Mouse (Mus musculus): Measurements from ENCODE around the gene Dagla. TPM values are rescaled to one million over a fixed set of nuclear protein-coding genes. Genes with fewer than 3 reads are reported as not detected.

Gene Dagla
- polyA plus RNA-seq, 1 experiment from 2014 or later: 3.1 TPM

DNA sequence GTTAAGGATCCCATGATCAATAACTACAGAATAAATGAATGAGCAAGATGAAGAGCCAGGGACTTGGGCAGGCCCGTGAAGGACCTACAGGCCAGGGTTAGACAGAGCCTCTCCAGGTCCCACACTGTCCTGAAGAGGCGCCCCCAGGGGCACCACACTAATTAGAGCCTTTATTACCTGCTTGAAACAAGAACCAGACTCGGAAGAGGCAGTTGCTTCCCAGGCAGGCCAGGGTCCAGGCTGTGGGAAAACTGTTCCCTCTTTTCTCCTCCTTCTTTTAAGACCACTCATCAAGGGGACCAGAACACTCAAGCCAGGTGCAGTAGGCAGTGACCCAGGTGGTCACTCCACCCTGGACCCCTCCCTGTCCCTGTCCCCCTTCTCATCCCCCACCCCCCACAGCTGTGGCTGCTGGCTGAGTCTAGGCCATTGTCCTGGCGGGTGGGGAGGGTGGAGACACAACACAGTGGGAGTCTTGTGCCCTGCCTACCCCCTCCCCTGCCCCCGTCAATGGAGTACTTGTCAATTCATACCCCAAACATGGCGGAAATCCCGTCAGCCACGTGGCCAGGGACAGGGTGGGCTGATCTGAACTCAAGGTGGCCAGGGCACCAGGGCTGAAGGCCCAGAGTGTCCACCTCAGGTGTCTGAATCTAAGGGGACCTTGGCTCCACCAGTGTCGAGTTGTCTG is 72.2 kb downstream of the Dagla start:
- Histone ChIP-seq H3K4me3 (no peak overlapping the region), H3K36me3 (no peaks in the 10 kb centered on the region), H3K27ac (no peak overlapping the region), H3K4me1 (peaks cover 13% of the 10 kb centered on the region; the same call in 1 of the 2 replicates), H3K9ac (no peak overlapping the region), H3K9me3 (no peaks in the 10 kb centered on the region), H3K4me2 (no peak overlapping the region), H3K27me3 (no peaks in the 10 kb centered on the region)
- ATAC-seq (ENCODE audit: borderline replicate concordance, extremely low read depth, low FRiP score, low TSS enrichment): no peak
- 48% methylated on average over 9 of the region's 9 CpGs for WGBS

GRCm38 (mm10) chr19:10231871-10232270 is 72.8 kb downstream of the Dagla start:
- H3K9me3 ChIP-seq: no peaks in the 10 kb centered on the region
- H3K4me1 ChIP-seq: peaks cover 13% of the 10 kb centered on the region; the same call in 1 of the 2 replicates
- 33% methylated on average over 5 of the region's 5 CpGs for WGBS
- no peak overlapping the region for H3K27ac ChIP-seq
- no peak overlapping the region for H3K4me3 ChIP-seq
- no peaks in the 10 kb centered on the region for H3K36me3 ChIP-seq
- no peaks in the 10 kb centered on the region for H3K27me3 ChIP-seq
- no peak overlapping the region for H3K9ac ChIP-seq
- H3K4me2 ChIP-seq: no peak overlapping the region
- no peak for ATAC-seq (ENCODE audit: borderline replicate concordance, extremely low read depth, low FRiP score, low TSS enrichment)

DNA sequence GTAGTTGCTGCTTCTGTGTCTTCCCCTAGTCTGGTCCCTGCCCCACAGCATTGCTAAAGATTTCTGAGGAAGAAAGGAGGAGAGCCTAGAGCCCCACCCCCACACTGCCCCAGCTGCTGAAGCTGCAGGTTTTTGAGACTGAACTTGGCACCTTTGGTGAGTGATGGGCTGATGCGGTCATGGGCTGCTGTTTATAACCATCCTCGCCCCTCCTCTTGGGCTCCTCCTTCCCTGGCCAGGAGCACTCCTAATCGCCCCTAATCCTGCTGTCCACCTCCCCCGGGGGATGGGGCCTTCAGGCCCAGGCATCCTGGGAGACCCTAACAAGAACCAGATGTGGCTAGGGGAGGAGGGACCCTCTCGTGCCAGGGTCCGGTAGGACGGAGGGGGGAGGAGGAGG is 73.7 kb downstream of the Dagla start:
- no peak overlapping the region for H3K27ac ChIP-seq
- 20% methylated on average over 6 of the region's 7 CpGs for WGBS
- ATAC-seq (ENCODE audit: borderline replicate concordance, extremely low read depth, low FRiP score, low TSS enrichment): peak; percentile 13; the same call in 1 of the 2 replicates

DNA sequence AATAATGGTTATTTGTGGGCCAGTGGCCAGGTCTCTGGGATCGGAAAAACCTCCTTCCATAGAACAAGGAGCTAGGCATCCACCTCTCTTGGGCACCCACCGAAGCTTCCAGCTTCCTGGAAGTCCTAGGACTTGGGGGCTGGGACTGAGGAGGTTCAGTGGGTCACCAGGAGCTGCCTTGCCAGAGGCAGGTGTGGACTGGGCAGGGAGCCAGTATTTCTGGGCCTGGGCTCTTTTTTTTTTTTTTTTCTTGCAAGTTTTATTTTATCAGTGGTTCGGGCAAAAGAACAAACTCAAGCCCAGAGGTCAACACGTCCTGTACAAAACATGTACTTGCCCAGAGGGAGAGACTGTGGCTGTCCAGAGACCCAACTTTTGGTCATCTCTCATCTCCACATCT is 78.9 kb downstream of the Dagla start:
- ATAC-seq (ENCODE audit: borderline replicate concordance, extremely low read depth, low FRiP score, low TSS enrichment): no peak
- no peaks in the 10 kb centered on the region for H3K27me3 ChIP-seq
- H3K4me1 ChIP-seq: peaks cover 32% of the 10 kb centered on the region
- 36% methylated on average over 4 of the region's 4 CpGs for WGBS
- H3K9ac ChIP-seq: no peak overlapping the region
- H3K36me3 ChIP-seq: no peaks in the 10 kb centered on the region
- peak overlapping the region; percentile 53; the same call in 1 of the 2 replicates for H3K4me2 ChIP-seq
- no peak overlapping the region for H3K4me3 ChIP-seq
- H3K27ac ChIP-seq: peak overlapping the region; percentile 66
- no peaks in the 10 kb centered on the region for H3K9me3 ChIP-seq

More for the DNA sequence above, 73.7 kb downstream of the Dagla start:
- H3K4me2 ChIP-seq: no peak overlapping the region
- no peak overlapping the region for H3K9ac ChIP-seq
- H3K27me3 ChIP-seq: no peaks in the 10 kb centered on the region
- H3K9me3 ChIP-seq: no peaks in the 10 kb centered on the region
- no peaks in the 10 kb centered on the region for H3K36me3 ChIP-seq
- no peak overlapping the region for H3K4me3 ChIP-seq
- peaks cover 17% of the 10 kb centered on the region for H3K4me1 ChIP-seq

GRCm38 (mm10) chr19:10224637-10225453 is 79.8 kb downstream of the Dagla start:
- Histone ChIP-seq H3K27me3 (no peaks in the 10 kb centered on the region), H3K4me1 (peaks cover 26% of the 10 kb centered on the region), H3K9ac (peak overlapping the region; percentile 26; the same call in 1 of the 2 replicates), H3K27ac (peak overlapping the region; percentile 66), H3K4me2 (peak overlapping the region; percentile 53), H3K4me3 (peak overlapping the region; percentile 13), H3K36me3 (no peaks in the 10 kb centered on the region), H3K9me3 (no peaks in the 10 kb centered on the region)
- peak; percentile 20; the same call in 1 of the 2 replicates for ATAC-seq (ENCODE audit: borderline replicate concordance, extremely low read depth, low FRiP score, low TSS enrichment)
- WGBS: 12% methylated on average over 26 of the region's 26 CpGs

- Histone ChIP-seq H3K4me1 (peaks cover 31% of the 10 kb centered on the region), H3K4me3 (no peak overlapping the region), H3K27me3 (no peaks in the 10 kb centered on the region), H3K27ac (no peak overlapping the region), H3K9ac (no peak overlapping the region), H3K4me2 (no peak overlapping the region), H3K36me3 (no peaks in the 10 kb centered on the region), H3K9me3 (no peaks in the 10 kb centered on the region)
- 73% methylated on average over 4 of the region's 4 CpGs for WGBS
- no peak for ATAC-seq (ENCODE audit: borderline replicate concordance, extremely low read depth, low FRiP score, low TSS enrichment)
Observed at GRCm38 (mm10) chr19:10223561-10223960, 81.1 kb downstream of the Dagla start.

DNA sequence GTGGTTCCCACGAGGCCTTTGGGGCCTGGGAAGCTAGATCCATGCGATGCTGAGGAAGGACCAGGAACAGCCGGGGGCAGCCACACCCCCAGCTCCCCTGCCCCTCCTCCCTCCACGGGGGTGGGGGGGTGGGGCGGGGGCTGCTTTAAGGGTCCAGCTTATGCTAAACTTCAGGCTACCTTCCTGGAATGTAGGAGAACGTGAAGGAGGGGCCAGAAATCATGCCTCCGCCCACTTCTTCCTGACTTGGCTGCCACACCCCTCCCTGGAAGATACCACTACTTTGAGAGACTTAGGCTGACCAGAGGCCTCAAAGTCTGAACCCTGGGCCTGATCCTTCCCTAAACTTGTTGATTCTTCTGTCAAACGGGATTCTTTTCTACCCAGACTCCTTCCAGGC is 82.0 kb downstream of the Dagla start:
- H3K4me1 ChIP-seq: peaks cover 31% of the 10 kb centered on the region
- H3K4me3 ChIP-seq: no peak overlapping the region
- no peaks in the 10 kb centered on the region for H3K27me3 ChIP-seq
- H3K9ac ChIP-seq: no peak overlapping the region
- ATAC-seq (ENCODE audit: borderline replicate concordance, extremely low read depth, low FRiP score, low TSS enrichment): no peak
- no peak overlapping the region for H3K27ac ChIP-seq
- 17% methylated on average over 7 of the region's 8 CpGs for WGBS
- H3K4me2 ChIP-seq: no peak overlapping the region
- H3K36me3 ChIP-seq: no peaks in the 10 kb centered on the region
- no peaks in the 10 kb centered on the region for H3K9me3 ChIP-seq

DNA sequence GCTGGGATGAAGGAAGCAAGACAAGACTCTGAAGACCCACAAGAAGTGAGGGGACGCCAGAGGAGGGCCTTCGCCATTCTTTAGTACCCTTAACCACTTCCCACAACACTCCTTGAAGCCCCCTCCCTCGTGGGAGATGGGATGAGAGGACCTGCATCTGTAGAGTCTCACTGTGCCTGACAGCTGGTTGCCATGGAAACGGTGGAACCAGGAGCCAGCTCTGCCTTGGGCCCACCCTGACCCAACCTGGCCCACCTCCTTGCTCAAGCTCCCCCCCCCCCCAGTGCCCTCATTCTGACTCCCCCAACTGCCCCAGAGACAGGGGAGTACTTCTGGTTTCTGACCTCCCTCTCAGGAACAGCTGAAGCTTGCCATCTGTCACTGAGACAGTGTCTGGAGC is 83.1 kb downstream of the Dagla start:
- Histone ChIP-seq H3K27me3 (no peaks in the 10 kb centered on the region), H3K4me2 (no peak overlapping the region), H3K36me3 (no peaks in the 10 kb centered on the region), H3K4me1 (peaks cover 31% of the 10 kb centered on the region), H3K9ac (no peak overlapping the region), H3K4me3 (no peak overlapping the region), H3K27ac (no peak overlapping the region), H3K9me3 (no peaks in the 10 kb centered on the region)
- no peak for ATAC-seq (ENCODE audit: borderline replicate concordance, extremely low read depth, low FRiP score, low TSS enrichment)
- 30% methylated on average over 4 of the region's 4 CpGs for WGBS

DNA sequence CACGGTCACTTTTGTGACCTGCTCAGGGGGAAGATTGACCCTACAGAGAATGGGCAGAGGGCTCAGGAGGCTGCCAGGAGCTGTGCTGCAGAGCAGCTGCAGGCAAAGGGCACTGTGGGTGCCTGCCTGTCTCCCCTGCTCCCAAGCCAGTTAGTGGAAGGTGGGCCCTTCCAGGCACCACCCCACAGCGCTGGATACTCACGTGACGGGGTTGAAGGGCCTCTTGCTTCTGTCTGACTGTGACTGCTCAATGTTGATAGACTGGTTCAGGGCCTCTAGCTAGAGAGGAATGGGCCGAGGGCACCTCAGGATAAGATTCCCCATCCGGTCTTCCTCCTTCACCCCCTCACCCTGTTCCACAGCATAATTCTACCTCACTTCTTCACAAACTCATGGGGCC is 85.1 kb downstream of the Dagla start:
- H3K4me3 ChIP-seq: no peak overlapping the region
- no peaks in the 10 kb centered on the region for H3K27me3 ChIP-seq
- 36% methylated on average over 6 of the region's 6 CpGs for whole genome bisulfite sequencing
- ATAC-seq (ENCODE audit: borderline replicate concordance, extremely low read depth, low FRiP score, low TSS enrichment): peak; percentile 41; the same call in 1 of the 2 replicates
- no peak overlapping the region for H3K9ac ChIP-seq
- no peaks in the 10 kb centered on the region for H3K36me3 ChIP-seq
- H3K4me2 ChIP-seq: no peak overlapping the region
- H3K9me3 ChIP-seq: no peaks in the 10 kb centered on the region
- peak overlapping the region; percentile 29; the same call in 1 of the 2 replicates for H3K27ac ChIP-seq
- H3K4me1 ChIP-seq: peaks cover 13% of the 10 kb centered on the region

- ATAC-seq (ENCODE audit: borderline replicate concordance, extremely low read depth, low FRiP score, low TSS enrichment): no peak
- 38% methylated on average over 3 of the region's 3 CpGs for WGBS
- peak overlapping the region; percentile 29; the same call in 1 of the 2 replicates for H3K27ac ChIP-seq
Observed at GRCm38 (mm10) chr19:10219108-10219507, 85.6 kb downstream of the Dagla start.

GRCm38 (mm10) chr19:10216101-10216500 is 88.6 kb downstream of the Dagla start:
- no peak overlapping the region for H3K4me3 ChIP-seq
- H3K36me3 ChIP-seq: peaks cover 20% of the 10 kb centered on the region
- H3K27ac ChIP-seq: no peak overlapping the region
- H3K4me2 ChIP-seq: no peak overlapping the region
- no peaks in the 10 kb centered on the region for H3K9me3 ChIP-seq
- no peak overlapping the region for H3K9ac ChIP-seq
- no peak for ATAC-seq (ENCODE audit: borderline replicate concordance, extremely low read depth, low FRiP score, low TSS enrichment)
- H3K4me1 ChIP-seq: peaks cover 6% of the 10 kb centered on the region; the same call in 1 of the 2 replicates
- WGBS: 67% methylated on average over 8 of the region's 8 CpGs
- H3K27me3 ChIP-seq: no peaks in the 10 kb centered on the region

More at GRCm38 (mm10) chr19:10219108-10219507, 85.6 kb downstream of the Dagla start:
- Histone ChIP-seq H3K36me3 (0 out of 2 replicates have a peak, but pooled peaks cover under 1% of the 10 kb centered on the region), H3K4me1 (peaks cover 12% of the 10 kb centered on the region), H3K27me3 (no peaks in the 10 kb centered on the region), H3K9ac (no peak overlapping the region), H3K4me3 (no peak overlapping the region), H3K9me3 (no peaks in the 10 kb centered on the region), H3K4me2 (no peak overlapping the region)
